Mouse (Mus musculus) left cerebral cortex, adult 18-20 months (tissue): Measurements from ENCODE around the gene Hjurp. TPM values are rescaled to one million over a fixed set of nuclear protein-coding genes. Genes with fewer than 3 reads are reported as not detected.
A peak's percentile ranks its signal among the peaks of the same experiment; 100 is the strongest.

Experiments used
- DNase-seq, 2 experiments: peaks; one replicate each; pipeline ENCODE4 v3.0.0; 2021 to 2022; ENCODE audit warnings: low spot score in 2 of 2, mixed read lengths in 1 of 2
- long read RNA-seq, 2 experiments: library from polyadenylated mRNA; stranded (forward); transcript quantifications; one replicate each; pipeline ENCODE4 v2.0.0; 2021
- total RNA-seq, 2 experiments: library from RNA; stranded (reverse); gene quantifications; 2 replicates each; pipeline ENCODE4 v1.2.3; 2021

The Hjurp gene
- 10 to 100 TPM; 46.6 to 48.6 TPM for total RNA-seq
- long read RNA-seq, experiment 1, full-length matches to known transcripts, result 13 of 23 reads
- long read RNA-seq, experiment 1, partial matches to known transcripts, result 0 of 23 reads
- long read RNA-seq, experiment 1, other reads (novel, unspliced or antisense), result 10 of 23 reads
- long read RNA-seq, experiment 2, full-length matches to known transcripts, result 4 of 7 reads
- long read RNA-seq, experiment 2, partial matches to known transcripts, result 0 of 7 reads
- long read RNA-seq, experiment 2, other reads (novel, unspliced or antisense), result 3 of 7 reads

- peak; percentile 100 for DNase-seq
Observed at GRCm38 (mm10) chr1:88277098-88277817, at the start of gene Hjurp, which contains the start of gene Trpm8. Gene Hjurp (minus strand): TSS chr1:88277633. Gene Trpm8 (plus strand): TSS chr1:88277661.

GRCm38 (mm10) chr1:88323101-88323500, 45.7 kb upstream of the Hjurp start:
- DNase-seq, result no peak

- no peak for DNase-seq
Observed at GRCm38 (mm10) chr1:88322146-88322545, 44.7 kb upstream of the Hjurp start.

GRCm38 (mm10) chr1:88320821-88321395, 43.5 kb upstream of the Hjurp start:
- no peak for DNase-seq

- DNase-seq, result peak; percentile 54 to 79
Observed at GRCm38 (mm10) chr1:88318531-88319060, 41.2 kb upstream of the Hjurp start.

- DNase-seq, result no peak
Observed at GRCm38 (mm10) chr1:88317279-88317678, 39.8 kb upstream of the Hjurp start.

GRCm38 (mm10) chr1:88310349-88310748, 32.9 kb upstream of the Hjurp start:
- no peak for DNase-seq

GRCm38 (mm10) chr1:88309905-88310304, 32.5 kb upstream of the Hjurp start:
- no peak for DNase-seq

- no peak for DNase-seq
Observed at GRCm38 (mm10) chr1:88309020-88309419, 31.6 kb upstream of the Hjurp start.

GRCm38 (mm10) chr1:88307180-88307579, 29.7 kb upstream of the Hjurp start:
- DNase-seq, result no peak

- no peak for DNase-seq
Observed at GRCm38 (mm10) chr1:88306543-88306942, 29.1 kb upstream of the Hjurp start.

GRCm38 (mm10) chr1:88305018-88305795, 27.8 kb upstream of the Hjurp start:
- no peak for DNase-seq

GRCm38 (mm10) chr1:88304261-88304985, 27.0 kb upstream of the Hjurp start:
- no peak for DNase-seq

GRCm38 (mm10) chr1:88303762-88304161, 26.3 kb upstream of the Hjurp start:
- no peak for DNase-seq

- DNase-seq, result no peak
Observed at GRCm38 (mm10) chr1:88302057-88302740, 24.8 kb upstream of the Hjurp start.

- DNase-seq, result no peak
Observed at GRCm38 (mm10) chr1:88301121-88302014, 23.9 kb upstream of the Hjurp start.

- DNase-seq, result no peak
Observed at GRCm38 (mm10) chr1:88300301-88301050, 23.0 kb upstream of the Hjurp start.

- DNase-seq, result no peak
Observed at GRCm38 (mm10) chr1:88299529-88299945, 22.1 kb upstream of the Hjurp start.
